Mouse (Mus musculus) lung, postnatal 25 days (tissue): ENCODE results near the gene Nop53.
"Not testable (repeated sequence)": the region's sequence is repeated elsewhere in the genome, so short reads cannot be mapped to it uniquely, and the experiment has no call there.

Source experiments
- DNase-seq: peaks from one replicate; pipeline ENCODE4 v3.0.0; 2022; ENCODE audit warnings: low spot score

Gene Nop53

GRCm38 (mm10) chr7:15919947-15920346 is 25.9 kb downstream of the Nop53 start:
- no peak for DNase-seq

GRCm38 (mm10) chr7:15918371-15918770 is 27.5 kb downstream of the Nop53 start:
- no peak for DNase-seq

- DNase-seq = no peak
Measured at GRCm38 (mm10) chr7:15916996-15917395, 28.9 kb downstream of the Nop53 start.

GRCm38 (mm10) chr7:15916134-15916723 is 29.6 kb downstream of the Nop53 start:
- no peak for DNase-seq

- DNase-seq = not testable (repeated sequence)
Measured at GRCm38 (mm10) chr7:15915695-15916094, 30.2 kb downstream of the Nop53 start.

GRCm38 (mm10) chr7:15914751-15915150 is 31.1 kb downstream of the Nop53 start:
- no peak for DNase-seq

- DNase-seq = peak; percentile 41
Measured at GRCm38 (mm10) chr7:15914252-15914651, 31.6 kb downstream of the Nop53 start.

GRCm38 (mm10) chr7:15912183-15912582 is 33.7 kb downstream of the Nop53 start:
- DNase-seq = peak; percentile 59

GRCm38 (mm10) chr7:15910521-15910920 is 35.4 kb downstream of the Nop53 start:
- DNase-seq = no peak

- no peak for DNase-seq
Measured at GRCm38 (mm10) chr7:15907971-15908590, 37.8 kb downstream of the Nop53 start.

- DNase-seq = no peak
Measured at GRCm38 (mm10) chr7:15906602-15907001, 39.3 kb downstream of the Nop53 start.

GRCm38 (mm10) chr7:15905861-15906260 is 40.0 kb downstream of the Nop53 start:
- no peak for DNase-seq

- DNase-seq = no peak
Measured at GRCm38 (mm10) chr7:15901366-15902048, 44.4 kb downstream of the Nop53 start.

- no peak for DNase-seq
Measured at GRCm38 (mm10) chr7:15894251-15894650, 51.6 kb downstream of the Nop53 start.
